Mouse (Mus musculus): Measurements from ENCODE around the gene Chmp2a. TPM values are rescaled to one million over a fixed set of nuclear protein-coding genes. Genes with fewer than 3 reads are reported as not detected.

Chmp2a gene
- polyA plus RNA-seq, 1 experiment from 2014 or later, result 119 TPM

DNA sequence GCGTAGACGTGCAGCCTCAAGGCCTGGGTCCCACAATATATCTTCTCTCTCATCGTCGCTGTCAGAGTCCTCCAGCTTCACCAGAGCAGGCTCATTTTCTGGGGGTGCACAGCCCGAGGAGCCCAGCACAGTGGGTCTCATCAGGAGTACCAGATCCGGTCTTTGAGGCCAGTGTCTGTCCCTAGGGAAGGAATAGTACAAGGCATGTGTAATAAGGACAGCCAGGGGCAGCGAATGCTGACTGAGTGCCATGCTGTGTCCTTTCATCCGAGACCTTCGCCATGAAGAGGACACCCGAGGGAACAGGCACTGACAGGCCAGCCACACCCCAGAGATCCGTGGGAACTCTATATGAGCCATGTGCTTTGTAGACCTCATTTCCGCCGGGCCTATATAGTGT lies 18.4 kb upstream of the Chmp2a start:
- no peak for ATAC-seq (ENCODE audit: low read depth)
- H3K36me3 ChIP-seq (ENCODE audit: control insufficient read depth, insufficient read depth), result no peaks in the 10 kb centered on the region
- no peak overlapping the region for H3K4me2 ChIP-seq (ENCODE audit: low read depth, low read length)
- peaks cover 8% of the 10 kb centered on the region for H3K4me1 ChIP-seq (ENCODE audit: control insufficient read depth, low read depth, low read length)
- no peaks in the 10 kb centered on the region for H3K27me3 ChIP-seq (ENCODE audit: control insufficient read depth, insufficient read depth, low read depth, low read length)
- no peak overlapping the region for H3K9ac ChIP-seq (ENCODE audit: low read depth, low read length)
- 71% methylated on average over 13 of the region's 13 CpGs for WGBS (ENCODE audit: insufficient replicate concordance)
- no peaks in the 10 kb centered on the region for H3K9me3 ChIP-seq (replicated peaks; ENCODE audit: control insufficient read depth, low read length)
- no peak overlapping the region for H3K27ac ChIP-seq (ENCODE audit: low read length)
- H3K4me3 ChIP-seq (ENCODE audit: low read depth, low read length), result no peak overlapping the region

DNA sequence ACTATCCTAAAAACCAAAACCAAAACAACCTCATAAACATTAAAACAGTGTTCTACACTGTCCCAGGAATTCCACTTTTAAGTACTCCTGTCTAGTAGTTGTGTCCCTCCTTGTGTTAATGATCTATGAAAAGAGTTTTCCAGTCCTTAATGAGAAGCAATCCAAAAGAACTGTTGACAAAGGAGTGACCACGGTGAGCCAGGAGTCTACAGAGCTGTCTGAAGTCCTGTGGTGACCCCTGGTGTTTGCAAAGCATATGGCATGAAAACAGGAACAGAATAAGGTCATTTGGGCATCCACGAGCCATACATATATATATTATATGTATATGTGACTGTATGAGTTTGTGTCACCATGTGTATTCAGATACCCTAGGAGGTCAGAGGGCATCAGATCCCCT lies 11.5 kb upstream of the Chmp2a start:
- Histone ChIP-seq H3K4me1 (ENCODE audit: control insufficient read depth, low read depth, low read length) (peaks cover 13% of the 10 kb centered on the region), H3K4me2 (ENCODE audit: low read depth, low read length) (no peak overlapping the region), H3K27me3 (ENCODE audit: control insufficient read depth, insufficient read depth, low read depth, low read length) (peaks cover 37% of the 10 kb centered on the region), H3K27ac (ENCODE audit: low read length) (no peak overlapping the region), H3K9me3 (replicated peaks; ENCODE audit: control insufficient read depth, low read length) (0 out of 2 replicates have a peak, but pooled peaks cover 2% of the 10 kb centered on the region), H3K9ac (ENCODE audit: low read depth, low read length) (no peak overlapping the region), H3K4me3 (ENCODE audit: low read depth, low read length) (no peak overlapping the region), H3K36me3 (ENCODE audit: control insufficient read depth, insufficient read depth) (no peaks in the 10 kb centered on the region)
- WGBS (ENCODE audit: insufficient replicate concordance), result 4% methylated on average over 2 of the region's 2 CpGs
- peak; percentile 58 for ATAC-seq (ENCODE audit: low read depth)

DNA sequence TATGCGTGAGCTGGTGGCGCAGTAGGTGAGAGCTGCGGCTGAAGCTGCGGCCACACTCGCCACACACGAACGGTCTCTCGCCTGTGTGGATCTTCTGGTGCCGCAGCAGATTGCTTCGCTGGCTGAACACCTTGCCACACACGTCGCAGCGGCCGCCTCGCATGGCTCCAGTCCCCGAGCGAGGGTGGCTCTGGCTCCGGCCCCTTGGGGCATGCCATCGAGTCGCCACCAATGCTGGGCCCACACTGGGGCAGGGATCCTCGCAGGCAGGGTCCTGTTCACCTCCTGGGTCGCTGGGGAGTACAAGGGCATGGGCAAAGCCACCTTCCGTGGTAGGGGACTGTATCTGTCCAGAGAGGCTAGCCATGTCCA lies 9.6 kb upstream of the Chmp2a start:
- Histone ChIP-seq H3K4me2 (ENCODE audit: low read depth, low read length) (peak overlapping the region; percentile 74), H3K27ac (ENCODE audit: low read length) (no peak overlapping the region), H3K36me3 (ENCODE audit: control insufficient read depth, insufficient read depth) (no peaks in the 10 kb centered on the region), H3K4me3 (ENCODE audit: low read depth, low read length) (peak overlapping the region; percentile 55), H3K4me1 (ENCODE audit: control insufficient read depth, low read depth, low read length) (peaks cover 20% of the 10 kb centered on the region), H3K27me3 (ENCODE audit: control insufficient read depth, insufficient read depth, low read depth, low read length) (peaks cover 37% of the 10 kb centered on the region), H3K9me3 (replicated peaks; ENCODE audit: control insufficient read depth, low read length) (0 out of 2 replicates have a peak, but pooled peaks cover 2% of the 10 kb centered on the region), H3K9ac (ENCODE audit: low read depth, low read length) (peak overlapping the region; percentile 5; the same call in 1 of the 2 replicates)
- ATAC-seq (ENCODE audit: low read depth), result no peak
- 7% methylated on average over 23 of the region's 23 CpGs for WGBS (ENCODE audit: insufficient replicate concordance)

DNA sequence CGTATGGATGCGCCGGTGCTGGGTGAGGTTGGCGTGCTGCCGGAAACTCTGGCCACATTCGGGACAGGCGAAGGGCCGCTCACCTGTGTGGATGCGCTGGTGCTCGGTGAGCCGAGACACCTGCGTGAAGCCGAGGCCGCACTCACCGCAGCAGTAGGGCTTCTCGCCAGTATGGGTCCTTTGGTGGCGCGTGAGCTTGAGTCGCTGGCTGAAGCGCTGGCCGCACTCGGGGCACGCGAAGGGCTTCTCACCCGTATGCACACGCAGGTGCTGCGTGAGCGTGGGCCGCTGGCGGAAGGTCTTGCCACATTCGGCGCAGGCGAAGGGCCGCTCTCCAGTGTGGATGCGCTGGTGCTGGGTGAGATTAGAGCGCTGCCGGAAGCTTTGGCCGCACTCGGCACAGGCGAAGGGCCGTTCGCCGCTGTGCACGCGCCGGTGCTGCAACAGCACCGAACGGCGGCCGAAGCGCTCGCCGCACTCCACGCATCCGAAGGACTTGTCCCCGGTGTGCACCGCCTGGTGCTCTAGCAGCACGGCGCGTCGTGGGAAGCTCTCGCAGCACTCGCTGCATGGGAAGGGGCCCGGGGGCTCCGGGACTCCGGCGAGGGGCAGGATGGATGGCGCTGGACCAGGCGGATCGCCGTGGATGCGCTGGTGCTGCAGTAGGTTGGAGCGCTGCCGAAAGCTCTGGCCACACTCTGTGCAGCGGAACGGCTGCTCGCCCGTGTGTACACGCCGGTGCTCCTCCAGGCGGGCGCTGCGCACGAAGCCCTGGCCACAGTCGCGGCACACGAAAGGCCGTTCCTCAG lies 9.0 kb upstream of the Chmp2a start:
- Histone ChIP-seq H3K9ac (ENCODE audit: low read depth, low read length) (peak overlapping the region; percentile 5; the same call in 1 of the 2 replicates), H3K4me2 (ENCODE audit: low read depth, low read length) (peak overlapping the region; percentile 74), H3K4me3 (ENCODE audit: low read depth, low read length) (peak overlapping the region; percentile 55), H3K36me3 (ENCODE audit: control insufficient read depth, insufficient read depth) (no peaks in the 10 kb centered on the region), H3K27me3 (ENCODE audit: control insufficient read depth, insufficient read depth, low read depth, low read length) (peaks cover 37% of the 10 kb centered on the region), H3K9me3 (replicated peaks; ENCODE audit: control insufficient read depth, low read length) (0 out of 2 replicates have a peak, but pooled peaks cover 2% of the 10 kb centered on the region), H3K27ac (ENCODE audit: low read length) (no peak overlapping the region), H3K4me1 (ENCODE audit: control insufficient read depth, low read depth, low read length) (peaks cover 26% of the 10 kb centered on the region)
- 5% methylated on average over 88 of the region's 88 CpGs for WGBS (ENCODE audit: insufficient replicate concordance)
- no peak for ATAC-seq (ENCODE audit: low read depth)

DNA sequence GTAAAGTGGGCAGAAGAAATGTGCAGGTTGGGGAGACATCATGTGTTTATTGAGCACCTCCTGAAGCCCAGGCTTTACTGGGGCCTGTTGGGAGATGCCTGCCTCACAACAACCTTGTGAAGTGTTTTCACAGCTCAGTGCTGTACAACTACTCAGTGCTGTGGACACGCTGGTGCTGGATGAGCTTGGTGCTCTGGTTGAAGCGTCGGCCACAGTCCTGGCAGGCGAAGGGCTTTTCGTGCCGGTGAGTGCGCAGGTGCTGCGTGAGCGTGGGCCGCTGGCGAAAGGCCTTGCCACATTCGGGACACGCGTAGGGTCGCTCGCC lies 8.5 kb upstream of the Chmp2a start:
- Histone ChIP-seq H3K36me3 (ENCODE audit: control insufficient read depth, insufficient read depth) (no peaks in the 10 kb centered on the region), H3K27me3 (ENCODE audit: control insufficient read depth, insufficient read depth, low read depth, low read length) (peaks cover 37% of the 10 kb centered on the region), H3K27ac (ENCODE audit: low read length) (no peak overlapping the region), H3K4me1 (ENCODE audit: control insufficient read depth, low read depth, low read length) (peaks cover 28% of the 10 kb centered on the region), H3K4me2 (ENCODE audit: low read depth, low read length) (no peak overlapping the region), H3K9ac (ENCODE audit: low read depth, low read length) (no peak overlapping the region), H3K9me3 (replicated peaks; ENCODE audit: control insufficient read depth, low read length) (0 out of 2 replicates have a peak, but pooled peaks cover 2% of the 10 kb centered on the region), H3K4me3 (ENCODE audit: low read depth, low read length) (no peak overlapping the region; the same call in 1 of the 2 replicates)
- WGBS (ENCODE audit: insufficient replicate concordance), result 43% methylated on average over 16 of the region's 16 CpGs
- no peak for ATAC-seq (ENCODE audit: low read depth)

DNA sequence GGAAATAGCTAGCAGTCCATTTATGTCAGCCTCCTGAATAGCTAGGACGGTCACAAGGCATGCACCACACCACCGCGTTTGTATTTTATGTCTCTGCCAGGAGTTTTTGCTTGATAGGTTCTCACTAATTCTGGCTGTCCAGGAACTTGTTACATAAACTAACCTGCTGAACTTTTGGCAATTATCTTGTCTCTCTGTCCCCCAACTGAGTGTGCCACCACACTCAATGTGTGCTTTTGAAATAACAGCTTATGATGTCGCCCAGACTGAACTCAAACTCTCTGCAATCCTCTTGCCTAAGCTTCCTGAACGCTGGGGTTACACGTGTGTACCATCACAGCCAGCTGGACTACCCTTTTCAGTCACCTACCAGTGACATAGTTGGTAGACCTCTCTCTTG lies 7.9 kb upstream of the Chmp2a start:
- no peak for ATAC-seq (ENCODE audit: low read depth)
- H3K4me1 ChIP-seq (ENCODE audit: control insufficient read depth, low read depth, low read length), result peaks cover 28% of the 10 kb centered on the region
- H3K4me2 ChIP-seq (ENCODE audit: low read depth, low read length), result no peak overlapping the region
- no peaks in the 10 kb centered on the region for H3K36me3 ChIP-seq (ENCODE audit: control insufficient read depth, insufficient read depth)
- H3K9ac ChIP-seq (ENCODE audit: low read depth, low read length), result no peak overlapping the region
- H3K27me3 ChIP-seq (ENCODE audit: control insufficient read depth, insufficient read depth, low read depth, low read length), result peaks cover 37% of the 10 kb centered on the region
- H3K9me3 ChIP-seq (replicated peaks; ENCODE audit: control insufficient read depth, low read length), result 0 out of 2 replicates have a peak, but pooled peaks cover 2% of the 10 kb centered on the region
- WGBS (ENCODE audit: insufficient replicate concordance), result 70% methylated on average over 6 of the region's 6 CpGs
- H3K27ac ChIP-seq (ENCODE audit: low read length), result no peak overlapping the region
- no peak overlapping the region for H3K4me3 ChIP-seq (ENCODE audit: low read depth, low read length)

DNA sequence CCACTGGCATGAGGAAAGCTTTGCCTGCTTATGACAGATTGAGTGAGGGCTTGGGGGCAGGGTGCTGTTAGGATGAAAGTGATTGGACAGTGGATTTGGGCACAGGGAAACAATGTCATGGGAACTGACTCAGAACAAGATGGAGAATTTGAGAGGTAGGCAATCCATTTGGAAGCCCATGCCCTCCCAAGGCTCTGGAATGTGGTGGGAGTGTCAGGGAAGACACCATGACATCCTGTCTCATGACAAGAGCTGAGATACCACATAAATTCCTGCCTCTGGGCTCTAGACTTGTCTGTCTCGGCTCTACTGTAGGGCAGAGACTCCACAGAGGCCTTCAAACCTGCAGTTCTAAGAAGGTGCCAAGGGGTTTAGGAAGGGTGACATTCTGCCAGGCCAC lies 6.6 kb upstream of the Chmp2a start:
- no peak overlapping the region for H3K9ac ChIP-seq (ENCODE audit: low read depth, low read length)
- H3K4me2 ChIP-seq (ENCODE audit: low read depth, low read length), result no peak overlapping the region
- no peak for ATAC-seq (ENCODE audit: low read depth)
- peaks cover 37% of the 10 kb centered on the region for H3K27me3 ChIP-seq (ENCODE audit: control insufficient read depth, insufficient read depth, low read depth, low read length)
- H3K4me3 ChIP-seq (ENCODE audit: low read depth, low read length), result no peak overlapping the region
- 0 out of 2 replicates have a peak, but pooled peaks cover 2% of the 10 kb centered on the region for H3K9me3 ChIP-seq (replicated peaks; ENCODE audit: control insufficient read depth, low read length)
- H3K4me1 ChIP-seq (ENCODE audit: control insufficient read depth, low read depth, low read length), result peaks cover 35% of the 10 kb centered on the region
- no peak overlapping the region for H3K27ac ChIP-seq (ENCODE audit: low read length)
- 62% methylated on average over 1 of the region's 1 CpGs for WGBS (ENCODE audit: insufficient replicate concordance)
- no peaks in the 10 kb centered on the region for H3K36me3 ChIP-seq (ENCODE audit: control insufficient read depth, insufficient read depth)

DNA sequence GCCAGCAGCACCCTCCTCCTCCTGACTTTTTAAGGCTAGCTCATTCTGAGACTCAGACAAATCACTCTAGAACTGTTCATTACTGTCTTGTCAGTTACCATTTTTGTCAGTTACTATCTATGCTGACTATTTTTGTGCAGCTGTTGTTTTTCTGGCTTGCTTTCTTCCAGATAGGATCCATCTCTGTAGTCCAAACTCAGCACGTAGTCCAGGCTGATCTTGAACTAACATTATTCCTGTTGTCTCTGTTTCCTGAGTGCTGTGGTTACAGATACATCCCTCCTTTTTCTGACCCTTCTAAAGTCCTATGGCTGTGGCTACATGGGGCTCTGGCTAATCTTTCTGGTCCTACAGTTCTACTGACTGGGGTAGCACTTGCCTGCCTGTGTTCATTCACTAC lies 4.6 kb upstream of the Chmp2a start:
- H3K9me3 ChIP-seq (replicated peaks; ENCODE audit: control insufficient read depth, low read length), result 0 out of 2 replicates have a peak, but pooled peaks cover 2% of the 10 kb centered on the region
- H3K9ac ChIP-seq (ENCODE audit: low read depth, low read length), result peak overlapping the region; percentile 97
- peak overlapping the region; percentile 98 for H3K27ac ChIP-seq (ENCODE audit: low read length)
- peak overlapping the region; percentile 89 for H3K4me3 ChIP-seq (ENCODE audit: low read depth, low read length)
- peaks cover 21% of the 10 kb centered on the region for H3K27me3 ChIP-seq (ENCODE audit: control insufficient read depth, insufficient read depth, low read depth, low read length)
- peak overlapping the region; percentile 94 for H3K4me2 ChIP-seq (ENCODE audit: low read depth, low read length)
- peaks cover 43% of the 10 kb centered on the region for H3K4me1 ChIP-seq (ENCODE audit: control insufficient read depth, low read depth, low read length)
- ATAC-seq (ENCODE audit: low read depth), result no peak
- H3K36me3 ChIP-seq (ENCODE audit: control insufficient read depth, insufficient read depth), result peaks cover 8% of the 10 kb centered on the region
- 26% methylated on average over 1 of the region's 1 CpGs for WGBS (ENCODE audit: insufficient replicate concordance)

DNA sequence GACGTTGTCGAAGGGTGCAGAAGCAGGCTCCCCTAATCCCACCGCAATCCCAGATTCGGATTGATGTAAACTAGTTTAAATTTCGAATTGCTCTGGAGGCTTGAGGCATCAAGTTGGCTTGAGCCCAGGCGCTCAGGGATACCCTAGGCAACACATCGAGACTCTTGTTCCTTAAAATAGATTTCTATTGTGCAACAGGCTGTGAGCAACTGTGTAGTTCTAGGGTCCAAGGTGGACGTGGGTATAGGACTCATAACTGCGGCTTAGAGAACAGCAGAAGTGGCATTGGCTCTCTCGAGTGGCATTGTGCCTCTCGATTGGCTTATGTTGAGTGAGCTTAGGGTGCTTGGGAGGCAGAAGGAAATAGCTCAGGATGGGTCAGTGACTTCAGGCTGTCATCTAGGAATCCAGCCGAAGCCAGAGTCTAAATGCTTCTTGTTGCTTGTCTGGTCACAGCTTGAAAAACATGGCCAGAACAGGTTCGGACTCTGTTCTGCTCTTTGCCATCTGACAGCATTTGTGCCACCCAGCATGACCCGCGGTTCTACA lies 4.1 kb upstream of the Chmp2a start:
- 0 out of 2 replicates have a peak, but pooled peaks cover 2% of the 10 kb centered on the region for H3K9me3 ChIP-seq (replicated peaks; ENCODE audit: control insufficient read depth, low read length)
- H3K4me3 ChIP-seq (ENCODE audit: low read depth, low read length), result peak overlapping the region; percentile 89
- peak overlapping the region; percentile 97 for H3K9ac ChIP-seq (ENCODE audit: low read depth, low read length)
- H3K27me3 ChIP-seq (ENCODE audit: control insufficient read depth, insufficient read depth, low read depth, low read length), result peaks cover 16% of the 10 kb centered on the region
- WGBS (ENCODE audit: insufficient replicate concordance), result 13% methylated on average over 15 of the region's 15 CpGs
- ATAC-seq (ENCODE audit: low read depth), result no peak
- peak overlapping the region; percentile 98 for H3K27ac ChIP-seq (ENCODE audit: low read length)
- peaks cover 41% of the 10 kb centered on the region for H3K4me1 ChIP-seq (ENCODE audit: control insufficient read depth, low read depth, low read length)
- H3K36me3 ChIP-seq (ENCODE audit: control insufficient read depth, insufficient read depth), result peaks cover 8% of the 10 kb centered on the region
- H3K4me2 ChIP-seq (ENCODE audit: low read depth, low read length), result peak overlapping the region; percentile 94
